Mouse (Mus musculus) midbrain, embryonic 10.5 days (tissue): ENCODE data around the gene Susd6. TPM values are rescaled to one million over a fixed set of nuclear protein-coding genes. Genes with fewer than 3 reads are reported as not detected.

ENCODE experiments used
- DNase-seq: peaks from one replicate; pipeline ENCODE4 v3.0.0-alpha.2; 2017; ENCODE audit warnings: low spot score
- H3K27ac ChIP-seq: fragments of 300-500 bp; sonication (generic); replicated peaks from 2 replicates; pipeline ENCODE4 v1.5.1; 2016; ENCODE audit warnings: mild to moderate bottlenecking
- H3K27me3 ChIP-seq: fragments of 300-500 bp; sonication (generic); 2 replicates; pipeline ENCODE4 v1.6.1; 2016; ENCODE audit warnings: low read depth, mild to moderate bottlenecking; ENCODE audit not compliant: poor library complexity, severe bottlenecking
- H3K36me3 ChIP-seq: fragments of 300-500 bp; sonication (generic); 2 replicates; pipeline ENCODE4 v1.6.1; 2016; ENCODE audit warnings: mild to moderate bottlenecking, moderate library complexity
- H3K4me1 ChIP-seq: fragments of 300-500 bp; sonication (generic); 2 replicates; pipeline ENCODE4 v1.6.1; 2016
- H3K4me3 ChIP-seq: fragments of 300-500 bp; sonication (generic); 2 replicates; pipeline ENCODE4 v1.5.1; 2016; ENCODE audit warnings: mild to moderate bottlenecking, moderate library complexity
- H3K9me3 ChIP-seq: fragments of 300-500 bp; sonication (generic); replicated peaks from 2 replicates; pipeline ENCODE4 v1.6.1; 2016; ENCODE audit warnings: mild to moderate bottlenecking
- WGBS: fragments of 180-500 bp; shearing (Covaris S2); methylation state at CpG from one replicate; pipeline ENCODE4 v1.1.7; 2016; 5-methylcytosine and 5-hydroxymethylcytosine counted together
- polyA plus RNA-seq: library from polyadenylated mRNA; unstranded; fragments of >200 nt; fragmentation: Nextera tagmentation; extraction: Ambion mirVana; gene quantifications from 2 replicates; pipeline ENCODE4 v1.2.1, GENCODE M21; 2016

Susd6 gene
- polyA plus RNA-seq, 1 experiment from 2014 or later: 13.9 TPM

DNA sequence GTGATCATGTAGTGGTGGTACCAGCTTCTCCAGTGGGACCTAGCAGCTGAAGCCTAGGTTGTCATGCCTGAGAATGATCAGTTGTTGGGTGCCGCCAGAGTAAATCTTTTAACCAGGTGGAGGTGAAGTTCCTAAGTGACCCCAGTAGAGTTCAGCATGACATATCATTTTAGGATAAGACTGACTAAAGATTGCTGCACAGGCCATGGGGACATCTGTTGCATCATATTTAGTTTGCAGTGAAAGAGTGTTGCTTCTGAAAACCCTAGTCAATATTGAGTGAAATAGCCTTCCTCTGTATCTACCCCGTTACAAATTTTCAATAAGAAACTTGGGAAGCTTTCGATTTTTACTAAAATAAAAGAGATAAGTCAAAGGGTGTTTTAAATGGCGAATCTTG is 64.4 kb downstream of the Susd6 start:
- H3K36me3 ChIP-seq: no peaks in the 10 kb centered on the region
- H3K4me3 ChIP-seq: no peak overlapping the region
- H3K4me1 ChIP-seq: peaks cover 52% of the 10 kb centered on the region
- H3K9me3 ChIP-seq: no peaks in the 10 kb centered on the region
- no peak for DNase-seq
- 89% methylated on average over 4 of the region's 4 CpGs for WGBS
- H3K27me3 ChIP-seq: no peaks in the 10 kb centered on the region
- H3K27ac ChIP-seq: no peak overlapping the region

DNA sequence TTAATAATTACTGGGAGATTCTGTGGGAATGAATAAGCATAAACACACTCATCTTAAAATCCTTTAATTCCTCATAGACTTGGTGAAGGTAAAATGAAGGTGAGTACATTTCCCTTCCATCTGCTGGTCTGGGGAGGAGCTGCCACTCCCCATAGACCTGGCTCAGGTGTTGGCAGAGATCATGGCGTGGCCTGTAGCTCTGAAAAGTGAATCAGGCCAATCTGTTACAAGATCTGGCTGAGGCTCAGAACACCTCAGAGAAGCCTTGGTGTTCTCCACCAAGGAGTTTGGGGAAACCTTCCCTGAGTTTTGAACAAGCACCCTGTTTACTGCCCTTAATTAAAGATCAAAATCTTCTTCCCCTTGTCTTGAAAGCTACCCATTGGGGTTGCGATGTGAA is 64.8 kb downstream of the Susd6 start:
- H3K27me3 ChIP-seq: no peaks in the 10 kb centered on the region
- H3K9me3 ChIP-seq: no peaks in the 10 kb centered on the region
- 92% methylated on average over 2 of the region's 2 CpGs for WGBS
- DNase-seq: no peak
- peaks cover 57% of the 10 kb centered on the region for H3K4me1 ChIP-seq
- peak overlapping the region; percentile 64 for H3K27ac ChIP-seq
- no peaks in the 10 kb centered on the region for H3K36me3 ChIP-seq
- no peak overlapping the region for H3K4me3 ChIP-seq

DNA sequence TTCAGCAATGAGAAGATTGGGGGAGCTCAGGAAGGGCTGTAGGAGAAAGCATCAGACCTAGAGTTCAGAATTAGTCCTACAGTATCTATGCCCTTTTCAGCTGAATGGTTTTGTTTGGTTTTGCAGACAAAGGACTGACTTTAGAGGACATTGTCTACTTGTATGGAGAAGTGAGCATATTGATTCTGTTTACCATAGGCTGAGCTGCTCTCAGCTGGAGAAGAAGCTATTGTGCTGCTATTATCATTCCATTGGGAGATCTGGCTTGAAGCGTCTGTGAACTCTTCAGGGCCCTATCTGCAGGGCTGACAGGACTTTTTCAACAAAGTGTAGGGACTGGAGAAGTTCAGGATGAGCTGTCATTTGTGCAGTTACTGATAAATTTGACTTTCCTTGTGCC is 65.3 kb downstream of the Susd6 start:
- no peaks in the 10 kb centered on the region for H3K27me3 ChIP-seq
- no peak for DNase-seq
- H3K36me3 ChIP-seq: no peaks in the 10 kb centered on the region
- H3K4me3 ChIP-seq: no peak overlapping the region
- no peaks in the 10 kb centered on the region for H3K9me3 ChIP-seq
- H3K27ac ChIP-seq: peak overlapping the region; percentile 64
- peaks cover 57% of the 10 kb centered on the region for H3K4me1 ChIP-seq
- 27% methylated on average over 1 of the region's 1 CpGs for WGBS

DNA sequence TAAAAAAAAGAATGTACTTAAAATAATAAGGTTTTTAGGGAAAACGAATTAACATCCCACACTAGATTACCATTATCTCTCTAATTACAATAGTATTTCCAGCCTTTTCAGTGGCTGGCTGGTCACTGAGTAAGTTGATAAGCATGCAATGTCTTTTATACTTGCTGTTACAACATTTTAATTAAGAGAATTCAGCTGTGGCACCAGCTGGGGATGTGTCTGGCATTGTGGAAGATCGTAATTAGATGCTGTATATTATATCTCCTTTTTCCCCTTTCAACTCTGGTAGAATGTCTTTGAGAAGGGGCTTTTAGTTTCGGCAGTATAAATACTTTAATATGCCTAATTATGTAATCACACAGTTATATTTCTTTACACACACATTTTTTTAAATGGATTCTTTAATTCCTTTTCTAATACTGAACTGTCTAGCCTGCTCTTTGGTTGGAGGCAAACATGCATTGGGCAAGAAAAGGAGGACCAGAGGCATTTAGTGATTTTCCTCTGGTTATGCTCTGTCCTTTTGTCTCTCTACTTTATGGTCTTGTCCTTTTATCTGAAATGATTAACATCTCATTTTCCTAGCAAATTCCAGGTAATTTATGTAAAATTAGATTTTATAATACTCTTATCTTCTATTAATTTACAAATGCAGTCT is 67.5 kb downstream of the Susd6 start:
- Histone ChIP-seq H3K27me3 (no peaks in the 10 kb centered on the region), H3K36me3 (no peaks in the 10 kb centered on the region), H3K9me3 (no peaks in the 10 kb centered on the region), H3K4me1 (peaks cover 69% of the 10 kb centered on the region), H3K4me3 (no peak overlapping the region), H3K27ac (peak overlapping the region; percentile 75)
- 80% methylated on average over 3 of the region's 3 CpGs for WGBS
- DNase-seq: no peak

DNA sequence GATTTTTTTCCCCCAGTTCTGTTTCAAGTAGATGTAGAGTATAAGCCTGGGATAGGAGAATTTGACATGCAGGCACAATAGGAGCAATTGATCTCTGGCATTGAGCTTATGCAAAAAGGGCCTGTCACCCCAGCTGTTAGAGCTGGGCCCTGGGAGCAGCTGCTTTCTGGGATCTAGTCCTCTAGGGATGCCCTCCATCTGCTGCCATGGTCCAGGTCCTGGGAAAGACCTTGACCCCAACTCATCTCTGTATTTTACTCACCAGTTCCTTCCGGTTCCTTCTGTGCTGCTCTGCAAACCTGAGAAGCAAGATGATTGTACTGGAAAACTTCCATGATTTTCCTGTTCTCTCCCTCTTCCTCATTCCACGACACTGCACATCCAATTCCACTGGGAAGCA is 68.0 kb downstream of the Susd6 start:
- DNase-seq: peak; percentile 64
- no peaks in the 10 kb centered on the region for H3K27me3 ChIP-seq
- H3K4me1 ChIP-seq: peaks cover 72% of the 10 kb centered on the region
- 64% methylated on average over 2 of the region's 2 CpGs for WGBS
- no peaks in the 10 kb centered on the region; the same call in 1 of the 2 replicates for H3K36me3 ChIP-seq
- peak overlapping the region; percentile 75 for H3K27ac ChIP-seq
- no peaks in the 10 kb centered on the region for H3K9me3 ChIP-seq
- H3K4me3 ChIP-seq: no peak overlapping the region

DNA sequence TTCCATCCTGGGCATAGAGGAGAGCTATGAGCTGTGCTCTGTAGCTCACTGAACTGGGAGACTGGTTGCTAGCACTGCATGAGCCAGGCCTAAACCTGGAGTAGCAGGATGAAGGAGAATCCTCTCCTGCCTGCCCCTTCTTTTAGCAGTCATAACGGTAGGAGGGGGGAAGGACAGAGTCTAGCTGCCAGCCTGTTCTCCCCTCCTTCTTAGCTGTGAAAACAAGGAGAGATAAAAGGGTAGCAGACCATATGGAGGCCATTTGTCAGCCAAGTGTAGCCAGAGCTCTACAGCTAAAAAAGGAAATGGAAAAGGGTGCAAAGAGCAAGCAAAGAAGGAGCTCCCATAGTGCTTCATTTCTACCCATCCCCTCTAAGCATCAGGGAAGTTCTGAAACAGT is 71.6 kb downstream of the Susd6 start:
- Histone ChIP-seq H3K27me3 (no peaks in the 10 kb centered on the region), H3K4me1 (peaks cover 57% of the 10 kb centered on the region), H3K27ac (peak overlapping the region; percentile 49; the same call in 1 of the 2 replicates), H3K4me3 (no peak overlapping the region), H3K9me3 (no peaks in the 10 kb centered on the region), H3K36me3 (no peaks in the 10 kb centered on the region; the same call in 1 of the 2 replicates)
- 33% methylated on average over 1 of the region's 1 CpGs for WGBS
- DNase-seq: no peak

DNA sequence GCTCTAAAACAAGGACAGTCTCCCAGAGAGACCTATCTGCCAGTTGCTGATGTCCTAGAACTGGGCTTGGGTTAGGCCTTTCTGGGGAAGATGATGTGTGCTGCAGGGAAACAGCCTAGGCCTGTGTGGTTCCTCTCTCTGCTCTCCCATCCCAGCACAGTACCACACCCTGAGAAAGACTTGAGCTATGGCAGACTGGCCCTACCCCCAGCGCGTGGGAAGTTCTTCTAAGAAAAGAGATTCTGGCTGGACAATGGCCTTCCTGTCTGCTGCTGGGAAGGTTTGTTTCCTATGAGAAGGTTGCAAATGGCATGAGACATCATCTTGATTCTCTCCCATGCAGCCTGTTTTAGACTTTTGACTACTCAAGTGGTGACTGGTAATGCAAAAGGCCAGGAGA is 73.1 kb downstream of the Susd6 start:
- 87% methylated on average over 2 of the region's 2 CpGs for WGBS
- H3K4me3 ChIP-seq: no peak overlapping the region
- H3K4me1 ChIP-seq: peaks cover 44% of the 10 kb centered on the region
- no peaks in the 10 kb centered on the region for H3K9me3 ChIP-seq
- peaks cover 2% of the 10 kb centered on the region for H3K36me3 ChIP-seq
- DNase-seq: no peak
- no peaks in the 10 kb centered on the region for H3K27me3 ChIP-seq
- peak overlapping the region; percentile 28; the same call in 1 of the 2 replicates for H3K27ac ChIP-seq

DNA sequence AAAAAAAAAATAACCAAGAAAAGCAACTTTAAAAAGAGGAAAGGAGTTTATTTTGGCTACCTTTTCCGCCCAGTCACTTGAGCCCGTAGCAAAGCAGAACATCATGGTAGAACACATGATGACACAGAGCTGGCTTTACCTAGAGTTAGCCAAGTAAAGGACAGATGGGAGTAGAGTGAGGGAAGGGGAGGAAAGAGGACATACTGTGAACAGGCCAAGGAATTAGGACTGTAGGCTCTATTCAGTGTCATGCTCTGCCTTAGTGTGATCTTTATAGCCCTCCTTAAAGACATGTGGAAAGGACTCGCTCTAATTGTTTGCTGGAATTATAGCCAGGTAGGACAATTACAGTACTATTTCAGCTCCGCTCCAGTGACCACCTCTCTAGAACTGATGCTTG is 74.9 kb downstream of the Susd6 start:
- no peak overlapping the region for H3K4me3 ChIP-seq
- peaks cover 19% of the 10 kb centered on the region for H3K36me3 ChIP-seq
- H3K9me3 ChIP-seq: no peaks in the 10 kb centered on the region
- WGBS: 93% methylated on average over 4 of the region's 4 CpGs
- H3K27me3 ChIP-seq: no peaks in the 10 kb centered on the region
- no peak for DNase-seq
- H3K27ac ChIP-seq: no peak overlapping the region
- peaks cover 30% of the 10 kb centered on the region for H3K4me1 ChIP-seq

DNA sequence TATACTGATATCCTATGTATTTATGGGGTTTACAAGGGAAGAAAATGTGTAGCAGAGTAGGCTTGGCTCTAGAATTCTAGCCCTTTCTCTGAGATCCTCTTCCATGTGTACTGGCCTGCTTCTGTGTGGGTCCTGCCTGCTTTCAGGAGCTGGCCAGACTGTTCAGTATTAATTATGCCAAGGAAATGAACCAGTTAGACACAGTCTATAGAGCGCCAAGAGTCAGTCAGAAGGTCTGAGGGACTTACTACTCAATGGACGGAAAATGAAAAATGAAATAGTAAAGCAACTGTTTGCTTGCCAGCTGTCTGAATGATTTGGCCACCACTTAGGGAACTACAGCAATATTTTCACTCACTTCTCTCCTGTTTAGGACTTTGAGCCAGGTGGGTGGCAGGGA is 75.7 kb downstream of the Susd6 start:
- peaks cover 30% of the 10 kb centered on the region for H3K4me1 ChIP-seq
- H3K27ac ChIP-seq: no peak overlapping the region
- H3K4me3 ChIP-seq: no peak overlapping the region
- H3K9me3 ChIP-seq: no peaks in the 10 kb centered on the region
- DNase-seq: no peak
- WGBS: 90% methylated on average over 2 of the region's 2 CpGs
- peaks cover 28% of the 10 kb centered on the region for H3K36me3 ChIP-seq
- H3K27me3 ChIP-seq: no peaks in the 10 kb centered on the region

DNA sequence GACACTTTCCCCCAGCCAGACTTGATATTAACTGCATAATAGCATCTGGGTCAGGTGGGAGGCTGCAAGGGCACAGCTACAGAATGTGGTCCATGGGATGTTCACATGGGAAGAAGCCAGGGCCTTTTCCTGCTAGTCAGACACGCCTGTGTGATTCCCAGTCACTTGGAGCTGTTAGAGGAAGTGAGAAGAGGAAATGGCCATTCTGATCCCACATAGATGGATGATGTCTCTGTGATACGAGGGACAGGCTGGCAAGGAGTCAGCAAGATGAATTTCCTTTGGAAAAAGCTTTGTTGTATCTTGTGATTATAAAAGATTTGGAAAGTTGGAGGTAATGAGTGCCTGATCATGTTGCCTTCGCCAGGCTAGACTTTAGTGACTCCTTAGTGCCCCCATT is 76.8 kb downstream of the Susd6 start:
- peaks cover 36% of the 10 kb centered on the region for H3K36me3 ChIP-seq
- 86% methylated on average over 3 of the region's 3 CpGs for WGBS
- H3K27me3 ChIP-seq: no peaks in the 10 kb centered on the region
- no peak for DNase-seq
- H3K9me3 ChIP-seq: no peaks in the 10 kb centered on the region
- H3K4me3 ChIP-seq: no peak overlapping the region
- no peak overlapping the region for H3K27ac ChIP-seq
- peaks cover 20% of the 10 kb centered on the region for H3K4me1 ChIP-seq

DNA sequence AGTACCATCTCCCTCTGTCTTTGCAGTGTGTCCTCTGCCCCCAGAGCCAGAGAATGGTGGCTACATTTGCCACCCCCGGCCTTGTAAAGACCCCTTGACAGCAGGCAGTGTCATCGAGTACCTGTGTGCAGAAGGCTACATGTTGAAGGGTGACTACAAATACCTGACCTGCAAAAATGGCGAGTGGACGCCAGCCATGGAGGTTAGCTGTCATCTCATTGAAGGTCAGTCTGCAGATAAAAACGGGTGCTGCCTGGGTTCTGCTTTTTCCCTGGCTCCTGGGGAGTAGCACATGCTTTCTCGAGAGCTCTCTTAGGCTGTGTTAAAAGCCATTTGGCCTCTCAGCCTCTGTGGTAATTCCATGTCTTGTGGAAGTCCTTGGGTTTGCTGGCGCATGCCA is 78.1 kb downstream of the Susd6 start:
- Histone ChIP-seq H3K27ac (no peak overlapping the region), H3K27me3 (no peaks in the 10 kb centered on the region), H3K4me3 (no peak overlapping the region), H3K36me3 (peaks cover 38% of the 10 kb centered on the region), H3K4me1 (peaks cover 12% of the 10 kb centered on the region; the same call in 1 of the 2 replicates), H3K9me3 (no peaks in the 10 kb centered on the region)
- 90% methylated on average over 7 of the region's 7 CpGs for WGBS
- DNase-seq: no peak

DNA sequence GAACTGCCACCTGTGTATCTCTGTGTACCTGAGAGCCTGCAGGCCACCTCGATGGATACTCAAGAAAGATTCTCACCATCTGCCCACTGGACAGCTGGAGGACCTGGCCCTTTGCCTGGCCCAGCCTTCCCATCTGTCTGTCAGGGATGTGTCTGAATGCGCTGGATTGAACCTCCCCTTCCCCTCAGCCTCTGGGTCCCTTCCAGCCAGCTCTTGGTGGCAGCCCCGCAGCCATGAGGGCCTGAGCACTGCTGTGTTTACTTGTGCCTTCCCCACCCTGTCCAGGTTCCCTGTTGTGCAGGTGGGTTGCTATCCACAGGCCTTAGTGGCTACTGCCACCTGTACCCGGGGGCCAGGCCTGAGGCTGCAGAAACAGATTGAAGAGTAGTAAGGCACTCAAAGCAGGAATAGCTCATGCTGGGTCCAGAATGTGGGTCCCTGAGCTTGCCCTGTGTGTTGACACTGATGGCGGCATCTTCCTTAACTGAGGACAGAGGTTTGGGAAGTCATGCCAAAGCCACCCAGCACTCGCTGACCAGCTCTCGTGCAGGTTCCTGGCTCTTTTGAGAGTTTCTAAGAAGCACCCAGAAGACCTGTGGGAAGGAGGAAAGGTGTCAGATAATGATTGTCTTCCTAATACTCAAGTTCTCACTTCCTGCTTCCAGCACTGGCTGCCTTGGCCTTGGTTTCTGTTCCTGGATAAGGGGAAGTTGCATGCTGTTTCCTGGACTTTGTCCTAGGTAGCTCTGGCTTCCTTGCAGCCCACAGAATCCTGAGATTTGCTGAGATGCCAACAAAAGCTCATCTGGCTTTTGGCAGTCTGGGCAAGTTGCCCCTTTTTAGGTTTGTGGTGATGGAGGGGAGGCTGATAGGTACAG is 87.1 kb downstream of the Susd6 start:
- no peaks in the 10 kb centered on the region for H3K4me1 ChIP-seq
- H3K36me3 ChIP-seq: peaks cover 71% of the 10 kb centered on the region
- H3K27me3 ChIP-seq: no peaks in the 10 kb centered on the region
- DNase-seq: no peak
- H3K27ac ChIP-seq: peak overlapping the region; percentile 14; the same call in 1 of the 2 replicates
- H3K9me3 ChIP-seq: no peaks in the 10 kb centered on the region
- H3K4me3 ChIP-seq: no peak overlapping the region
- WGBS: 91% methylated on average over 7 of the region's 7 CpGs

DNA sequence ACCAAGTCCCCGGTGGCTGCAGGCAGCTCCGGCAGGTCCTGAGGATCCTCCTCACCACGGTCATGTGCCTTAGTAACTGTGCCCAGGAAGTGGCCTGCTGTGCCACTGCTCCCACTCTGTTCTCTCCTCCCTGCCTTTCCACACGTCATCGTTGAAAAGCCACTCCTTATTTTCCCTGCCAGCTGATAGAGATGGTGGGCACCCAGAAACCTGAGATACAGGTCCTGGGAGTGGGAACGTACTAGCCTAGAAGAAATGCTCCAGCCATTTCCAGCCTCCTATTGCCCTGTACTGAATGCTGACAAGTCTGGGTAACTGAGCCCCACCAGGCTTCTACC is 87.8 kb downstream of the Susd6 start:
- Histone ChIP-seq H3K27me3 (no peaks in the 10 kb centered on the region), H3K9me3 (no peaks in the 10 kb centered on the region), H3K27ac (0 out of 2 replicates have a peak overlapping the region, but pooled peaks have one; percentile 14), H3K36me3 (peaks cover 71% of the 10 kb centered on the region), H3K4me1 (no peaks in the 10 kb centered on the region), H3K4me3 (no peak overlapping the region)
- 93% methylated on average over 6 of the region's 6 CpGs for WGBS
- no peak for DNase-seq
